ENCODE assay signal across 25 mouse cellular contexts in genomic region chr2:17996858-17997257, GRCm38 (mm10). TPM values are rescaled to one million over a fixed set of nuclear protein-coding genes. Genes with fewer than 3 reads are reported as not detected.
"Had no signal": no experiment of that assay in that cellular context is flagged by ENCODE, and none has a peak within 500 bp of the region (broad histone marks: within the 10 kb centered on the region; RNA-seq: fewer than 3 reads in every experiment).

TSS of gene H2al2a (minus strand) at chr2:17996958.

- H3K27ac ChIP-seq: neural tube, embryonic 12.5 days; neural tube, embryonic 13.5 days; neural tube, embryonic 15.5 days; stomach, embryonic 15.5 days; stomach, postnatal 0 days had no signal

- H3K36me3 ChIP-seq: neural tube, embryonic 12.5 days; neural tube, embryonic 13.5 days; neural tube, embryonic 15.5 days; stomach, embryonic 15.5 days had no signal

- H3K27me3 ChIP-seq: neural tube, embryonic 12.5 days; neural tube, embryonic 13.5 days; neural tube, embryonic 15.5 days; stomach, embryonic 15.5 days had no signal

- DNase-seq: retina, postnatal 1 day; right cerebral cortex, adult 18-20 months; right cerebral cortex, postnatal 14 days; right cerebral cortex, postnatal 25 days; right cerebral cortex, postnatal 4 days; spleen, adult 18-20 months; thymus, adult 18-20 months; thymus, adult 2 months; thymus, postnatal 14 days; thymus, postnatal 25 days; thymus, postnatal 36 days; thymus, postnatal 4 days had no signal

- H3K4me3 ChIP-seq: neural tube, embryonic 12.5 days; neural tube, embryonic 13.5 days; neural tube, embryonic 15.5 days; stomach, embryonic 15.5 days had no signal

- H3K4me1 ChIP-seq: neural tube, embryonic 12.5 days; neural tube, embryonic 13.5 days had no signal

RNA-seq across cellular contexts. Expression of gene H2al2a, which starts in this region (rescaled TPM):
- polyA plus RNA-seq: neural tube, embryonic 11.5 days; neural tube, embryonic 12.5 days; neural tube, embryonic 13.5 days; neural tube, embryonic 14.5 days; neural tube, embryonic 15.5 days; small intestine, adult 2 months; spleen, adult 2 months; stomach, embryonic 14.5 days; stomach, embryonic 15.5 days; stomach, embryonic 16.5 days; stomach, postnatal 0 days; thymus, adult 2 months; thymus, postnatal 0 days; urinary bladder, adult 2 months had no signal
